Mouse (Mus musculus): ENCODE results near the gene Tnfaip8l1. TPM values are rescaled to one million over a fixed set of nuclear protein-coding genes. Genes with fewer than 3 reads are reported as not detected.

Gene Tnfaip8l1
- total RNA-seq, 2 experiments from 2014 or later, result 5.4 to 7.0 TPM

DNA sequence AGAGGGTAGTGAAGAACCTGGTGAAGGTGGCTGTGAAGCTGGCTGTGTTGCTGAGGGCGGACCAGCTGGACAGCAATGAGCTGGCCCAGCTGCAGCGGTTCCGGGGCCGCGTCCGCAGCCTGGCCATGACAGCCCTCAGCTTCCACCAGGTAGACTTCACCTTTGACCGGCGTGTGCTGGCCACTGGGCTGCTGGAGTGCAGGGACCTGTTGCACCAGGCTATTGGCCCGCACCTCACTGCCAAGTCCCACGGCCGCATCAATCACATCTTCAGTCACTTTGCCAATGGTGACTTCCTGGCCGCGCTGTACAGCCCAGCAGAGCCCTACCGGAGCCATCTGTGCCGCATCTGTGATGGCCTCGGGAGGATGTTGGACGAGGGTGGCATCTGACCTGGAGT lies 9.6 kb downstream of the Tnfaip8l1 start:
- TF ChIP-seq CTCF (conservative IDR thresholded peaks at IDR 0.05), result no peak
- DNase-seq (ENCODE audit: low spot score in 2 of 2), result no peak
- H3K4me3 ChIP-seq, result no peak overlapping the region
- no peak overlapping the region for H3K27ac ChIP-seq

GRCm38 (mm10) chr17:56173401-56174046 lies 11.2 kb downstream of the Tnfaip8l1 start:
- Histone ChIP-seq H3K27ac (no peak overlapping the region), H3K4me3 (no peak overlapping the region)
- no peak for DNase-seq (ENCODE audit: low spot score in 2 of 2)
- TF ChIP-seq CTCF (conservative IDR thresholded peaks at IDR 0.05), result no peak

- no peak overlapping the region for H3K27ac ChIP-seq
- TF ChIP-seq CTCF (conservative IDR thresholded peaks at IDR 0.05), result no peak
Measured at GRCm38 (mm10) chr17:56175416-56175815, 13.1 kb downstream of the Tnfaip8l1 start.

GRCm38 (mm10) chr17:56182975-56183657 lies 20.8 kb downstream of the Tnfaip8l1 start:
- Histone ChIP-seq H3K27ac (peak overlapping the region; percentile 93), H3K4me3 (peak overlapping the region; percentile 92)
- no peak for TF ChIP-seq CTCF (conservative IDR thresholded peaks at IDR 0.05)
- DNase-seq (ENCODE audit: low spot score in 2 of 2), result no peak

More at GRCm38 (mm10) chr17:56175416-56175815, 13.1 kb downstream of the Tnfaip8l1 start:
- DNase-seq (ENCODE audit: low spot score in 2 of 2), result no peak
- no peak overlapping the region for H3K4me3 ChIP-seq

- H3K4me3 ChIP-seq, result peak within 1 kb of the TSS; percentile 92
- H3K27ac ChIP-seq, result peak within 1 kb of the TSS; percentile 93
- peak; percentile 50 for TF ChIP-seq CTCF (conservative IDR thresholded peaks at IDR 0.05)
- DNase-seq (ENCODE audit: low spot score in 2 of 2), result peak; percentile 96 to 99
Measured at GRCm38 (mm10) chr17:56183658-56184103, 21.4 kb downstream of the Tnfaip8l1 start, which contains the start of gene Mydgf. Gene Mydgf (minus strand): TSS chr17:56183920.

GRCm38 (mm10) chr17:56185281-56186141 lies 23.2 kb downstream of the Tnfaip8l1 start:
- H3K27ac ChIP-seq, result peak overlapping the region; percentile 85
- no peak for TF ChIP-seq CTCF (conservative IDR thresholded peaks at IDR 0.05)
- no peak for DNase-seq (ENCODE audit: low spot score in 2 of 2)
- no peak overlapping the region; the same call in 1 of the 2 replicates for H3K4me3 ChIP-seq

DNA sequence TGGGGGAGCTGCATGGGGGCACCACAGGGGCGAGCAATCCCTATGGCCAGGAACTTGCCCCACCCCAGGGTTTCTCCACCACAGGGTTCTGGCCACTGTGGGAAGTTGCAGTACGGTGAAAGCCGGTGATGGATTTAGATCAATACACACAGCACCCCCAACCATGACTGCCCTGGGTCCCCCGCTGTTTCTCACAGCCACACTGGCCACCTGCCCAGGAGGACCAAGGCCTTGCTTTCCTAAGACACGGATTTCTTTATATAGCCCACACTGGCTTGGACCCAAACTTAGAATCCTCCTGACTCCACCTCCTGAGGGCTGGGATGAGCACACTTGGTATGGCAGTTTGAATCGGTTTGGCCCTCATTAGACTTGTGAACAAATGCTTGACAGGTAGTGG lies 29.0 kb downstream of the Tnfaip8l1 start:
- Histone ChIP-seq H3K4me3 (no peak overlapping the region), H3K27ac (no peak overlapping the region)
- TF ChIP-seq CTCF (conservative IDR thresholded peaks at IDR 0.05), result no peak
- no peak for DNase-seq (ENCODE audit: low spot score in 2 of 2)

DNA sequence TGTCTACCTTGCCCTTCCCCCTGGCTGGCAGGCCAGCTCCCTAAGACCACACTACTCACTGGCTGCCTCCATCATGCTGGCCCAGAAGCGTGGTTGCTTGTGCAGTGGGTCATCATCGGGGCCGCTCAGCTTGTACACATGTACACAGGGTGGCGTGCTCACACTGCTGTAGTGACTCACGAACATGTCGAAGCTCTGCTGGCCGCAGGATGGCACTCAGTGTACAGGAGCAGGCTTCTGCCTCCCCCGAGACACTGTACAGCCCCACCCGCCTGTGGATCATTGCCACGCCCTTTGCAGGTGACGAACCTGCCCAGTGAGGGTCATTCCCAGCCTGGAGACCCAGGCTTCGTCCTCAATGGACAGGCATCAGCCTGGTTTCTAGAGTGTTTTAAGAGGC lies 32.1 kb downstream of the Tnfaip8l1 start:
- no peak overlapping the region for H3K27ac ChIP-seq
- H3K4me3 ChIP-seq, result no peak overlapping the region
- DNase-seq (ENCODE audit: low spot score in 2 of 2), result no peak
- no peak for TF ChIP-seq CTCF (conservative IDR thresholded peaks at IDR 0.05)

DNA sequence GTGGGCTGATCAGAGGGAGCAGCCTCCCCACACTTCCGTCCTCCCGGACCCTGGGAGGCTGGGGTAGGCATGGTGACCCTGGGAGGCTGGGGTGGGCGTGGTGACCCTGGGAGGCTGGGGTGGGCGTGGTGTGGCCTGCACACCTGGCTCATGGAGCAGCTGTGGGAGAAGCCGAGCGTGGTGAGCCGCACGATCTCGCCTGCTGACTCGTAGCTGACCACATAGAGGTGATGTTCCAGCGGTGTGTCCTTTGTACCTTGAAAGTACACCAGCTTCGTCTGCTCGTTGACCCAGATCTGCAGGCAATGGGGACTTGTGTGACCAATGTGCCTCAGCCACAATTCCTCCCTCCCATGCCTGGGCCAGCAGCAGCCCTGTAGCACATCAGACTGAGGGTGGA lies 32.5 kb downstream of the Tnfaip8l1 start:
- no peak for TF ChIP-seq CTCF (conservative IDR thresholded peaks at IDR 0.05)
- DNase-seq (ENCODE audit: low spot score in 2 of 2), result no peak
- Histone ChIP-seq H3K4me3 (no peak overlapping the region), H3K27ac (no peak overlapping the region)

- Histone ChIP-seq H3K4me3 (no peak overlapping the region), H3K27ac (no peak overlapping the region)
- TF ChIP-seq CTCF (conservative IDR thresholded peaks at IDR 0.05), result peak; percentile 68
- DNase-seq (ENCODE audit: low spot score in 2 of 2), result no peak
Measured at GRCm38 (mm10) chr17:56196860-56197259, 34.6 kb downstream of the Tnfaip8l1 start.

DNA sequence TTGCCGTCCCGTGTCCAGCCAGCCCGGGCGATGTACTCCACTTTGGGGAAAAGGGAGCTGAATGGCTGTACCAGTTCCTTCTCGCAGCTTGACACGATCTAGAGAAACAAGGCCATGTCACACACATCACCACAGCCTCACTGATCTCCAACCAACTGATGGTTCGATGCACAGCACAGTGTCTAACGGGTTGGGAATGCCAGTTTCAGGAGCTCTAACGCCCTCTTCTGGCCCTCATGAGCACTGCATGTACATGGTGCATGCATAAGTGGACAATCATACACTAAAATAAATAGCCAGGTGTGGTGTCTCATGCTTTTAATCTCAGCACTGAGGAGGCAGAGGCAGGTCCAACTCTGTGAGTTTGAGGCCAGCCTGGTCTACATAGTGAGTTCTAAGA lies 38.3 kb downstream of the Tnfaip8l1 start:
- Histone ChIP-seq H3K27ac (no peak overlapping the region), H3K4me3 (no peak overlapping the region)
- DNase-seq (ENCODE audit: low spot score in 2 of 2), result no peak
- TF ChIP-seq CTCF (conservative IDR thresholded peaks at IDR 0.05), result peak; percentile 58

GRCm38 (mm10) chr17:56201642-56202041 lies 39.4 kb downstream of the Tnfaip8l1 start:
- no peak for DNase-seq (ENCODE audit: low spot score in 2 of 2)
- peak; percentile 49 for TF ChIP-seq CTCF (conservative IDR thresholded peaks at IDR 0.05)
- Histone ChIP-seq H3K27ac (no peak overlapping the region), H3K4me3 (no peak overlapping the region)

- H3K4me3 ChIP-seq, result no peak overlapping the region
- no peak overlapping the region for H3K27ac ChIP-seq
- no peak for TF ChIP-seq CTCF (conservative IDR thresholded peaks at IDR 0.05)
- no peak for DNase-seq (ENCODE audit: low spot score in 2 of 2)
Measured at GRCm38 (mm10) chr17:56202476-56202875, 40.2 kb downstream of the Tnfaip8l1 start.

All from layer of hippocampus, adult 2 months (tissue).